ENCODE assay signal across 9 mouse cellular contexts in genomic region chr6:34495140-34495551, GRCm38 (mm10). TPM values are rescaled to one million over a fixed set of nuclear protein-coding genes. Genes with fewer than 3 reads are reported as not detected.
DNase-seq lines count a peak whose midpoint lies in the region; ATAC-seq and TF ChIP-seq lines count a peak whose summit lies in the region.
"Had no signal": no experiment of that assay in that cellular context is flagged by ENCODE, and none has a peak within 500 bp of the region (broad histone marks: within the 10 kb centered on the region; RNA-seq: fewer than 3 reads in every experiment).

No protein-coding gene starts in this region.

- no peaks in the 10 kb centered on the region for H3K27me3 ChIP-seq in kidney, embryonic 14.5 days (ENCODE audit: control insufficient read depth, insufficient read depth, low read length)
- no peaks in the 10 kb centered on the region for H3K27me3 ChIP-seq in midbrain, postnatal 0 days (ENCODE audit: insufficient read depth, low read length)

- H3K4me1 ChIP-seq in kidney, embryonic 14.5 days (ENCODE audit: control insufficient read depth, insufficient read depth, low read length) = peaks cover 19% of the 10 kb centered on the region
- no peaks in the 10 kb centered on the region for H3K4me1 ChIP-seq in midbrain, postnatal 0 days (ENCODE audit: insufficient read depth, low read length)

- no peak for ATAC-seq in kidney, embryonic 14.5 days (ENCODE audit: low FRiP score, low TSS enrichment)
- ATAC-seq in megakaryocyte-erythroid progenitor cell, adult 5-6 weeks (replicated peaks; ENCODE audit: low FRiP score, low TSS enrichment, poor library complexity, severe bottlenecking) = peak; percentile 56; the same call in 1 of the 2 replicates
- ATAC-seq in activated CD4-positive, CD25-positive, alpha-beta regulatory T cell, adult 4 months = no peak
- ATAC-seq in midbrain, postnatal 0 days (ENCODE audit: low FRiP score) = no peak

- no peak overlapping the region; the same call in 1 of the 2 replicates for H3K27ac ChIP-seq in kidney, embryonic 14.5 days (ENCODE audit: low read depth, low read length)
- H3K27ac ChIP-seq in midbrain, postnatal 0 days (ENCODE audit: low read depth, low read length) = no peak overlapping the region

- H3K4me3 ChIP-seq in kidney, embryonic 14.5 days (ENCODE audit: low read length) = no peak overlapping the region
- no peak overlapping the region for H3K4me3 ChIP-seq in midbrain, postnatal 0 days (ENCODE audit: low read depth, low read length)

- 36% methylated on average over 7 of the region's 7 CpGs for WGBS in kidney, embryonic 14.5 days
- 55% methylated on average over 7 of the region's 7 CpGs for WGBS in midbrain, postnatal 0 days

- H3K9me3 ChIP-seq in kidney, embryonic 14.5 days (ENCODE audit: control insufficient read depth, low read length) = no peaks in the 10 kb centered on the region
- H3K9me3 ChIP-seq in midbrain, postnatal 0 days (ENCODE audit: low read length) = no peaks in the 10 kb centered on the region

- H3K4me2 ChIP-seq in kidney, embryonic 14.5 days (replicated peaks; ENCODE audit: low read depth, low read length) = 0 out of 2 replicates have a peak overlapping the region, but pooled peaks have one; percentile 6
- no peak overlapping the region for H3K4me2 ChIP-seq in midbrain, postnatal 0 days (ENCODE audit: low read depth, low read length, poor library complexity, severe bottlenecking)
- H3K4me2 ChIP-seq: heart, embryonic 11.5 days had no signal

- no peaks in the 10 kb centered on the region for H3K36me3 ChIP-seq in kidney, embryonic 14.5 days (ENCODE audit: control insufficient read depth, insufficient read depth, low read length)
- no peaks in the 10 kb centered on the region for H3K36me3 ChIP-seq in midbrain, postnatal 0 days (ENCODE audit: insufficient read depth, low read length)

- peak; percentile 35 for DNase-seq in adrenal gland, postnatal 10 days
- DNase-seq in adrenal gland, adult 2 months = no peak
- DNase-seq in T-cell, adult 2 months (ENCODE audit: low spot score) = peak; percentile 72
- DNase-seq in midbrain, postnatal 0 days (ENCODE audit: low spot score) = no peak
- DNase-seq in right cerebral cortex, postnatal 10 days (ENCODE audit: low spot score in 2 of 2) = no peak

- no peak overlapping the region for H3K9ac ChIP-seq in kidney, embryonic 14.5 days (ENCODE audit: low read depth, low read length)
- H3K9ac ChIP-seq in midbrain, postnatal 0 days (replicated peaks; ENCODE audit: low read length, poor library complexity, severe bottlenecking) = no peak overlapping the region

- TF ChIP-seq CTCF in midbrain, postnatal 0 days (IDR thresholded peaks at IDR 0.05) = no peak

RNA-seq across cellular contexts. Expression of gene Bpgm, which starts 19.1 kb away (rescaled TPM):
- total RNA-seq in adrenal gland, postnatal 10 days (2021) = 10 to 100 TPM; 35.9 to 49.7 TPM
- 10 to 100 TPM; 21.7 to 34.7 TPM for total RNA-seq in adrenal gland, adult 2 months (2021)
- polyA plus RNA-seq in adrenal gland, adult 2 months (2012; rRNA removed) = 3.9 and 4.1 TPM in 2 replicates
- polyA plus RNA-seq in kidney, embryonic 14.5 days (2014; fragmentation: Nextera tagmentation; extraction: Ambion mirVana) = 32.3 and 42.3 TPM in 2 replicates
- total RNA-seq in megakaryocyte-erythroid progenitor cell, adult 5-6 weeks (2014; fragmentation: Nextera tagmentation) = 9.2 and 21.2 TPM in 2 replicates
- total RNA-seq in megakaryocyte-erythroid progenitor cell, adult 5-6 weeks (2017) = 17.1 and 26.4 TPM in 2 replicates
- polyA plus RNA-seq in activated CD4-positive, CD25-positive, alpha-beta regulatory T cell, adult 4 months (2017; shearing (Covaris generic)) = 10 to 100 TPM; 16.7 to 19.1 TPM
- 42.9 and 51.4 TPM in 2 replicates for total RNA-seq in midbrain, postnatal 0 days (2014; rRNA removed)
- 80.6 and 86.0 TPM in 2 replicates for polyA plus RNA-seq in midbrain, postnatal 0 days (2015; fragmentation: Nextera tagmentation; extraction: Ambion mirVana)

Comparison
In these comparisons a context has a peak if more than half of its experiments do, and no peak if none do; other contexts are left out.
1. DNase-seq: peak in adrenal gland, postnatal 10 days (single experiment) and T-cell, adult 2 months (single experiment); none in adrenal gland, adult 2 months (single experiment), midbrain, postnatal 0 days (single experiment) and right cerebral cortex, postnatal 10 days (0 of 2).